Mouse (Mus musculus) monocyte, adult 2 months (primary cell): Measurements from ENCODE around the gene Etl4.

ENCODE experiments used
- DNase-seq, 2 experiments: peaks; one replicate each; pipeline ENCODE4 v3.0.0; 2022; ENCODE audit warnings: low spot score in 2 of 2, low read depth in 1 of 2

The Etl4 gene

GRCm38 (mm10) chr2:20518506-20518905, 608.9 kb downstream of the Etl4 start:
- DNase-seq = no peak

GRCm38 (mm10) chr2:20519447-20520098, 610.0 kb downstream of the Etl4 start:
- DNase-seq = no peak

GRCm38 (mm10) chr2:20520099-20520475, 610.5 kb downstream of the Etl4 start:
- no peak for DNase-seq

GRCm38 (mm10) chr2:20520636-20521595, 611.3 kb downstream of the Etl4 start:
- DNase-seq = no peak

- DNase-seq = no peak
These were observed 612.2 kb downstream of the Etl4 start for GRCm38 (mm10) chr2:20521686-20522285.

- DNase-seq = no peak
These were observed 614.1 kb downstream of the Etl4 start for GRCm38 (mm10) chr2:20523636-20524035.

GRCm38 (mm10) chr2:20525879-20526593, 616.5 kb downstream of the Etl4 start:
- DNase-seq = no peak

- DNase-seq = no peak
These were observed 617.3 kb downstream of the Etl4 start for GRCm38 (mm10) chr2:20526856-20527255.

GRCm38 (mm10) chr2:20532623-20533022, 623.0 kb downstream of the Etl4 start:
- no peak for DNase-seq

- no peak for DNase-seq
These were observed 628.2 kb downstream of the Etl4 start for GRCm38 (mm10) chr2:20537785-20538184.

- DNase-seq = no peak
These were observed 629.3 kb downstream of the Etl4 start for GRCm38 (mm10) chr2:20538871-20539270.

- DNase-seq = no peak
These were observed 631.7 kb downstream of the Etl4 start for GRCm38 (mm10) chr2:20541261-20541660.

GRCm38 (mm10) chr2:20542286-20542685, 632.7 kb downstream of the Etl4 start:
- no peak for DNase-seq

- no peak for DNase-seq
These were observed 636.0 kb downstream of the Etl4 start for GRCm38 (mm10) chr2:20545624-20546023.

- no peak for DNase-seq
These were observed 637.1 kb downstream of the Etl4 start for GRCm38 (mm10) chr2:20546496-20547348.

GRCm38 (mm10) chr2:20547349-20547677, 637.7 kb downstream of the Etl4 start:
- DNase-seq = no peak

GRCm38 (mm10) chr2:20547686-20548624, 638.4 kb downstream of the Etl4 start:
- no peak for DNase-seq

- no peak for DNase-seq
These were observed 639.5 kb downstream of the Etl4 start for GRCm38 (mm10) chr2:20549065-20549464.

GRCm38 (mm10) chr2:20549996-20550395, 640.4 kb downstream of the Etl4 start:
- DNase-seq = no peak
